Mouse (Mus musculus) myocyte (in vitro differentiated cells): ENCODE measurements around the gene Arhgap6. TPM values are rescaled to one million over a fixed set of nuclear protein-coding genes. Genes with fewer than 3 reads are reported as not detected.

Experiments
- H3K27me3 ChIP-seq: one replicate; pipeline ENCODE4 v1.6.1; 2011; ENCODE audit not compliant: control insufficient read depth, insufficient read depth, insufficient read length
- H3K36me3 ChIP-seq: one replicate; pipeline ENCODE4 v1.6.1; 2011; ENCODE audit not compliant: control insufficient read depth, insufficient read depth
- H3K4me2 ChIP-seq: one replicate; pipeline ENCODE4 v1.6.1; 2011; ENCODE audit warnings: low read depth, control low read depth
- H3K4me3 ChIP-seq: one replicate; pipeline ENCODE4 v1.5.1; 2011; ENCODE audit warnings: mild to moderate bottlenecking, control low read depth, moderate library complexity
- H3K79me2 ChIP-seq: one replicate; pipeline ENCODE4 v1.6.1; 2011; ENCODE audit not compliant: control insufficient read depth, insufficient read depth
- H3ac ChIP-seq: one replicate; pipeline ENCODE4 v1.6.1; 2011; ENCODE audit not compliant: control insufficient read depth, insufficient read length
- CEBPB ChIP-seq: IDR thresholded peaks from 2 replicates; pipeline ENCODE4 v1.6.1; 2011; ENCODE audit warnings: mild to moderate bottlenecking, moderate library complexity; ENCODE audit not compliant: poor library complexity, insufficient read depth, severe bottlenecking
- E2F4 ChIP-seq: IDR thresholded peaks from one replicate; pipeline ENCODE4 v1.6.1; 2011; ENCODE audit warnings: mild to moderate bottlenecking, control low read depth, moderate library complexity; ENCODE audit not compliant: insufficient read depth
- MAX ChIP-seq: IDR thresholded peaks from one replicate; pipeline ENCODE4 v1.6.1; 2011; ENCODE audit warnings: low read depth, mild to moderate bottlenecking, control low read depth
- MYOD1 ChIP-seq, 3 experiments: IDR thresholded peaks; one replicate each; pipeline ENCODE4 v1.6.1; 2011; ENCODE audit warnings: control low read depth in 2 of 3, low read depth in 2 of 3, mild to moderate bottlenecking in 2 of 3, moderate library complexity in 1 of 3; ENCODE audit not compliant: insufficient read length in 2 of 3, control insufficient read depth in 1 of 3
- MYOG ChIP-seq, 3 experiments: IDR thresholded peaks; one replicate each; pipeline ENCODE4 v1.6.1; 2011; ENCODE audit warnings: control low read depth in 2 of 3, low read depth in 2 of 3, mild to moderate bottlenecking in 2 of 3; ENCODE audit not compliant: insufficient read length in 2 of 3, control insufficient read depth in 1 of 3, insufficient read depth in 1 of 3
- POLR2A ChIP-seq: IDR thresholded peaks from one replicate; pipeline ENCODE4 v1.6.1; 2011; ENCODE audit warnings: low read depth, mild to moderate bottlenecking, control low read depth, moderate library complexity; ENCODE audit not compliant: insufficient read length
- POLR2AphosphoS2 ChIP-seq: IDR thresholded peaks from one replicate; pipeline ENCODE4 v1.6.1; 2011; ENCODE audit warnings: low read depth, control low read depth; ENCODE audit not compliant: insufficient read length
- REST ChIP-seq: IDR thresholded peaks from one replicate; pipeline ENCODE4 v1.6.1; 2011; ENCODE audit warnings: mild to moderate bottlenecking, control low read depth, moderate library complexity; ENCODE audit not compliant: insufficient read depth, insufficient read length
- SRF ChIP-seq: IDR thresholded peaks from one replicate; pipeline ENCODE4 v1.6.1; 2011; ENCODE audit warnings: low read depth; ENCODE audit not compliant: control insufficient read depth, insufficient read length
- TCF12 ChIP-seq: IDR thresholded peaks from one replicate; pipeline ENCODE4 v1.6.1; 2011; ENCODE audit warnings: mild to moderate bottlenecking, control low read depth; ENCODE audit not compliant: poor library complexity, insufficient read depth, severe bottlenecking
- TCF3 ChIP-seq: IDR thresholded peaks from one replicate; pipeline ENCODE4 v1.6.1; 2011; ENCODE audit warnings: low read depth, control low read depth; ENCODE audit not compliant: insufficient read length
- USF1 ChIP-seq: IDR thresholded peaks from one replicate; pipeline ENCODE4 v1.6.1; 2011; ENCODE audit warnings: low read depth, mild to moderate bottlenecking, control low read depth, moderate library complexity
- polyA plus RNA-seq: library from polyadenylated mRNA; unstranded; fragments of >200 nt; fragmentation: generic; extraction: Trizol; gene quantifications from one replicate; pipeline ENCODE4 v1.2.1, GENCODE M21; 2012; ENCODE audit warnings: missing spikeins

Gene Arhgap6
- polyA plus RNA-seq, 1 experiment, result 0.40 TPM

DNA sequence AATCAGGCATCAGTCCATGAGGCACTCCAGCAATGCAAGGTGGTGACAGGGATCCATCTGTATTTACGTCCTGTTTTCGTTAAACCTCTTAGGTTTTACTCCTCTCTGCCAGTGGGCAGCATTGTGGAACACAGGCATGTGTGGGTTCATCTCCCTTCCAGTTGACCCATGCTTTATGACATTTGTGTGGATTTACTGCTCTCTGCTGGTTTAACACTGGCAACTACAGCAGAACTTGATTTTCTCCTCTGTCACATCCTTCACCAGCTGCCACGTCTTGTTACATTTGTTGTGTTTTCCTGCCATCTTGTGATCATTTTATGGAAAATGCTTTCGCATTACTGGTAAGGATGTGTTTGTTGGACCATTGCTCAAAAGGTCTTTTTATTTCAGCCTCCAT is 504.7 kb downstream of the Arhgap6 start:
- TF ChIP-seq CEBPB, result no peak
- no peak for TF ChIP-seq POLR2AphosphoS2
- TF ChIP-seq TCF3, result no peak
- TF ChIP-seq USF1, result no peak
- TF ChIP-seq MYOD1 (IDR thresholded peaks at IDR 0.05; ENCODE audit: control insufficient read depth in 1 of 3, insufficient read length in 2 of 3, low read depth in 2 of 3), result no peak
- no peak for TF ChIP-seq POLR2A
- no peak for TF ChIP-seq SRF
- TF ChIP-seq MAX, result no peak
- no peak for TF ChIP-seq REST
- TF ChIP-seq MYOG (IDR thresholded peaks at IDR 0.05; ENCODE audit: control insufficient read depth in 1 of 3, insufficient read depth in 1 of 3, insufficient read length in 2 of 3, low read depth in 2 of 3), result no peak
- no peak for TF ChIP-seq E2F4
- no peak for TF ChIP-seq TCF12
- Histone ChIP-seq H3K36me3 (no peaks in the 10 kb centered on the region), H3K27me3 (no peaks in the 10 kb centered on the region), H3K79me2 (no peaks in the 10 kb centered on the region), H3K4me2 (no peak overlapping the region), H3ac (no peak overlapping the region), H3K4me3 (no peak overlapping the region)

DNA sequence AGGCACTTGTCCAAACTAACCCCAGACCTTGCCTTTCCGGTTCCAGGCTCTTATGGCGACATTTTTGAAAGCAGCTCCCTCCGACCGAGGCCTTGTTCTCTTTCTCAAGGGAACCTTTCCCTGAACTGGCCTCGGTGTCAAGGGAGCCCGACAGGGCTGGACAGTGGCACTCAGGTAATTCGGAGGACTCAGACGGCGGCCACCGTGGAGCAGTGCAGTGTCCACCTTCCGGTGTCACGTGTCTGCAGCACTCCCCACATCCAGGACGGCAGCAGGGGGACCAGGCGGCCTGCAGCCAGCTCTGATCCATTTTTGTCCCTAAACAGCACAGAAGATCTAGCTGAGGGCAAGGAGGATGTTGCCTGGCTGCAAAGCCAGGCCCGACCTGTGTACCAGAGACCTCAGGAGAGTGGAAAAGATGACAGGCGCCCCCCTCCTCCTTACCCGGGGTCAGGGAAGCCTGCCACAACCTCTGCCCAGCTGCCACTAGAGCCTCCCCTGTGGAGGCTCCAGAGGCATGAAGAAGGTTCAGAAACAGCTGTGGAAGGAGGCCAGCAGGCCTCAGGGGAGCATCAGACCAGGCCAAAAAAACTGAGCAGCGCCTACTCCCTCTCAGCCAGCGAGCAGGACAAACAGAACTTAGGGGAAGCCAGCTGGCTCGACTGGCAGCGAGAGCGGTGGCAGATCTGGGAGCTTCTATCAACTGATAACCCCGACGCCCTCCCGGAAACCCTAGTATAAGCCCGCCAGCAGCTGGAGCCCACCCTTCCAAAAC is 507.6 kb downstream of the Arhgap6 start:
- no peak overlapping the region for H3K4me3 ChIP-seq
- TF ChIP-seq POLR2AphosphoS2, result no peak
- no peak for TF ChIP-seq USF1
- TF ChIP-seq TCF3, result no peak
- no peak for TF ChIP-seq MAX
- TF ChIP-seq E2F4, result no peak
- no peak for TF ChIP-seq MYOD1 (IDR thresholded peaks at IDR 0.05; ENCODE audit: control insufficient read depth in 1 of 3, insufficient read length in 2 of 3, low read depth in 2 of 3)
- no peak for TF ChIP-seq POLR2A
- no peak for TF ChIP-seq REST
- H3K4me2 ChIP-seq, result no peak overlapping the region
- H3ac ChIP-seq, result no peak overlapping the region
- no peaks in the 10 kb centered on the region for H3K27me3 ChIP-seq
- H3K79me2 ChIP-seq, result no peaks in the 10 kb centered on the region
- no peaks in the 10 kb centered on the region for H3K36me3 ChIP-seq

DNA sequence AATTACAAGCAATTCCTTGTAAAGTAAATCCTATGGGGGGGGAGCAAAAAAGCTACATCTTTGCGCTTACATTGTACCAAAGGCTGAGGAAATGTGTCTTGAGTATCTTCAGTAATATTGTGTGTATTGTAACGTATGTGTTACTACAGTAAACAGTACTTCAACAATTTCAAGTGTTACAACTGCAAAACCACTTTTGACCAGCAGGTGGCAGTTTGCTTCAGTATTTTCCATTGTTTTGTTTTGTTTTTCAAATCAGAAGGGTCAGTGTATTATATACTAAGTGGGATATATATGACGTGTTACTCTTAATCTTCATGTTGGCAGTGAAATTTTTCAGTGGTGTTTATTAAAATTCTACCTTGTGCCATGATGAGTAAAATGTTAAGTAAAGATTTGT is 509.0 kb downstream of the Arhgap6 start:
- Histone ChIP-seq H3K4me2 (no peak overlapping the region), H3K27me3 (no peaks in the 10 kb centered on the region), H3K36me3 (no peaks in the 10 kb centered on the region), H3K79me2 (no peaks in the 10 kb centered on the region), H3ac (no peak overlapping the region), H3K4me3 (no peak overlapping the region)
- TF ChIP-seq POLR2AphosphoS2 (no peak), POLR2A (no peak), MYOG (IDR thresholded peaks at IDR 0.05; ENCODE audit: control insufficient read depth in 1 of 3, insufficient read depth in 1 of 3, insufficient read length in 2 of 3, low read depth in 2 of 3) (no peak), MAX (no peak), USF1 (no peak), CEBPB (no peak), SRF (no peak), TCF3 (no peak), E2F4 (no peak), TCF12 (no peak), MYOD1 (IDR thresholded peaks at IDR 0.05; ENCODE audit: control insufficient read depth in 1 of 3, insufficient read length in 2 of 3, low read depth in 2 of 3) (no peak), REST (no peak)

DNA sequence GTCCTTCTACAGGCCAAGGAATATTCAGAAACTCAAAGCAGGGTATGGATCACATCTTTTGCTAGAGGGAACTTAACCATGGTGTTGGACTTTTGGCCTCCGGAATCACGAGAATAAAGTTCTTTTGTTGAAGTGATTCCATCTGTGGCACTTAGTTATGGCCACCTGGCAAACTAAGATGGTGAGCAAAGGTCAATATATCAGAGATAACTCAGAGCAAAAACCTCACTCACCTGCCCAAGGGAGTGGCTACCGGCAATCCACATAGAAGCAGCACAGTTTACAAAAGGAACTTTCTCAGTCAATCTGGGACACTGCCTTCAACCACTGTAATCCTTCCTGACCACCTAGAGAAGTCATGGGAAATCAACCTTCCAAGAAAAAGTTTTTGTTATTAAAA is 513.7 kb downstream of the Arhgap6 start:
- Histone ChIP-seq H3K27me3 (no peaks in the 10 kb centered on the region), H3K79me2 (no peaks in the 10 kb centered on the region), H3K4me3 (no peak overlapping the region), H3ac (no peak overlapping the region), H3K36me3 (no peaks in the 10 kb centered on the region), H3K4me2 (no peak overlapping the region)
- TF ChIP-seq USF1, result no peak
- TF ChIP-seq MYOD1 (IDR thresholded peaks at IDR 0.05; ENCODE audit: control insufficient read depth in 1 of 3, insufficient read length in 2 of 3, low read depth in 2 of 3), result no peak

DNA sequence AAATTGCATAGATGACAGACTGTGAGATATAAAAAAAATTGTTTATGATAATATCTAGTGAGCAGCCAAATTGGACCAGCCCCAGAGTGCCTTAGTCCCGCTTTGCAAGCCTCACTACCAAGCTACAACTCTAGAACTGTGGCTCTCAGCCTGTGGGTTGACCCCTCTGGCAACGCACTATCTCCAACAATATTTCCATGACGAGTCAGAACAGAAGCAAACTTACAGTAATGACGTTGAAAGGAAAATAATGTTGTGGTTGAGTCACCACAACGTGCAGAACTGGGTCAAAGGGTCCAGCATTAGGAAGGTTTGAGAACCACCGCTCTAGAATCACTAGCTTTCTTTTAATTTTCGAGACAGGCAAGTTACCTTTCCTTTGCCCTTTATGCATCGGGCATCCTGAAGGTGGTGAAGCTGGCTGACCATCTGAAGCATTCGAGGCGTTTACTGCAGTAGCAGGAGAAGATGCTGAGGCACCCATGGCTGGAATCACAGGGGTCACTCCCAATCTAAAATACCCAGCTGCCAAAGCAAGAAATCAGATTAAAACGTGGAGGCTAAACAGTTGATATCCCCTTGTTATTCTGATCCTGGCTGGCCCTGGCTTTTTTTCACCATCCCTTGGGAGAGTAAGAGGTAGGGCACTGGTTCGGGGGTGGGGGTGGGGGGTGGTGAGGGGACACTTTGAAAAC is 524.3 kb downstream of the Arhgap6 start:
- H3K36me3 ChIP-seq, result peaks cover 12% of the 10 kb centered on the region
- no peaks in the 10 kb centered on the region for H3K27me3 ChIP-seq
- peak overlapping the region; percentile 49 for H3ac ChIP-seq
- no peaks in the 10 kb centered on the region for H3K79me2 ChIP-seq
- H3K4me3 ChIP-seq, result peak overlapping the region; percentile 40
- no peak for TF ChIP-seq MYOG (IDR thresholded peaks at IDR 0.05; ENCODE audit: control insufficient read depth in 1 of 3, insufficient read depth in 1 of 3, insufficient read length in 2 of 3, low read depth in 2 of 3)
- TF ChIP-seq USF1, result no peak
- TF ChIP-seq REST, result no peak
- no peak for TF ChIP-seq CEBPB
- TF ChIP-seq TCF3, result no peak
- H3K4me2 ChIP-seq, result peak overlapping the region; percentile 75
